Mouse (Mus musculus): ENCODE data around the gene Mob1a. TPM values are rescaled to one million over a fixed set of nuclear protein-coding genes. Genes with fewer than 3 reads are reported as not detected.

The Mob1a gene
- polyA plus RNA-seq, 1 experiment from 2014 or later = 78.5 TPM

DNA sequence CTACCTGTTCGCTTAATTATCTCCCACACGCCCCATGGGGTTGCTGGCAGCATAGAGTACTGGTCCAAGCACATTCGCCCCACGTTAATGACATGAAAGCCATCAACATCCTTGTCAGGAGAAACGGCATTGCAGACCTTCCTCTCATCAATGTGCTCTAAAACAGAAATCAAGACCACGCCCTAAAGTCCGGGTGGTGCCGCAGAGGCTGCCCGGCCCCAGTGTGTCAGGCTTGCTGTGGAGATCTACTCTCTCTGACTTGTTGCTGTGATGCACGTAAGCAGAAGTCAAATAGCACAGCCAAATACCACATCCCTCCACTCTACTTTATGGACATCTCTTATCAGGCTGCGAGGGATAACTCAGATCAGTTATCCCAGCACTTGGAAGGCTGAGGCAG, 14.6 kb upstream of the Mob1a start:
- DNase-seq (ENCODE audit: low spot score) = no peak
- Histone ChIP-seq H3K27me3 (replicated peaks; ENCODE audit: control insufficient read depth, insufficient read depth, low read length) (no peaks in the 10 kb centered on the region), H3K36me3 (ENCODE audit: control insufficient read depth, insufficient read depth, low read length) (peaks cover 42% of the 10 kb centered on the region), H3K4me2 (no peak overlapping the region), H3K4me1 (replicated peaks; ENCODE audit: control insufficient read depth, insufficient read depth, low read length) (peaks cover 39% of the 10 kb centered on the region), H3K4me3 (ENCODE audit: low read depth, low read length) (no peak overlapping the region), H3K27ac (ENCODE audit: low read depth, low read length) (no peak overlapping the region), H3K9ac (ENCODE audit: low read depth, low read length) (no peak overlapping the region), H3K9me3 (ENCODE audit: control insufficient read depth, low read length) (no peaks in the 10 kb centered on the region)
- no peak for ATAC-seq (replicated peaks; ENCODE audit: low FRiP score)
- WGBS = 85% methylated on average over 11 of the region's 11 CpGs

- Histone ChIP-seq H3K9me3 (ENCODE audit: control insufficient read depth, low read length) (no peaks in the 10 kb centered on the region), H3K27ac (ENCODE audit: low read depth, low read length) (peak overlapping the region; percentile 65; the same call in 1 of the 2 replicates), H3K4me1 (replicated peaks; ENCODE audit: control insufficient read depth, insufficient read depth, low read length) (peaks cover 43% of the 10 kb centered on the region), H3K9ac (ENCODE audit: low read depth, low read length) (no peak overlapping the region; the same call in 1 of the 2 replicates), H3K27me3 (replicated peaks; ENCODE audit: control insufficient read depth, insufficient read depth, low read length) (no peaks in the 10 kb centered on the region), H3K4me2 (peak overlapping the region; percentile 43), H3K4me3 (ENCODE audit: low read depth, low read length) (no peak overlapping the region), H3K36me3 (ENCODE audit: control insufficient read depth, insufficient read depth, low read length) (peaks cover 36% of the 10 kb centered on the region)
- ATAC-seq (replicated peaks; ENCODE audit: low FRiP score) (no peak), DNase-seq (ENCODE audit: low spot score) (no peak)
- 85% methylated on average over 7 of the region's 7 CpGs for WGBS
These were observed 13.8 kb upstream of the Mob1a start for GRCm38 (mm10) chr6:83312021-83312420.

DNA sequence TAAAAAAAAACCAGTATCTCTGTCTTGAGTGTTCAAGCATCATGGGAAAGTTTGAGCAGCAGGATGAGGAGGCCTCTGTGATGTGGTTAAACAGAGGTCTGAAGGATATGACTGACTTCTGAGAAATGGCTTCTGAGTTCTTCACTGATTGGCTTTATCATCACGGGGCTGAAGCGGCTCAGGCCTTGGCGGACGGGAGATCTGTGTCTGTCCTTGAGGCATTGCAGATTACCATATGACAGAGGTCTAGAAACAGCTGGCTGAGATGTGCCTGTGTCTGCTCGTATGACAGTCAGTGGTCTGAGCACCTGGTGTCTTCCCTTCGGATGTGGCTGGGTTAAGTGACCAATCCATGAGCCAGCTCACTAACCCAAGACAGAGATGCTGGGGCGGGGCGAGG, 13.3 kb upstream of the Mob1a start:
- peaks cover 34% of the 10 kb centered on the region for H3K36me3 ChIP-seq (ENCODE audit: control insufficient read depth, insufficient read depth, low read length)
- WGBS = 58% methylated on average over 8 of the region's 8 CpGs
- H3K4me1 ChIP-seq (replicated peaks; ENCODE audit: control insufficient read depth, insufficient read depth, low read length) = peaks cover 43% of the 10 kb centered on the region
- no peak overlapping the region for H3K9ac ChIP-seq (ENCODE audit: low read depth, low read length)
- ATAC-seq (replicated peaks; ENCODE audit: low FRiP score) = peak; percentile 80
- peak overlapping the region; percentile 2; the same call in 1 of the 2 replicates for H3K4me2 ChIP-seq
- H3K27me3 ChIP-seq (replicated peaks; ENCODE audit: control insufficient read depth, insufficient read depth, low read length) = no peaks in the 10 kb centered on the region
- H3K4me3 ChIP-seq (ENCODE audit: low read depth, low read length) = no peak overlapping the region
- H3K27ac ChIP-seq (ENCODE audit: low read depth, low read length) = peak overlapping the region; percentile 80
- no peak for DNase-seq (ENCODE audit: low spot score)
- H3K9me3 ChIP-seq (ENCODE audit: control insufficient read depth, low read length) = no peaks in the 10 kb centered on the region

- H3K4me3 ChIP-seq (ENCODE audit: low read depth, low read length) = peak overlapping the region; percentile 98
- no peaks in the 10 kb centered on the region for H3K27me3 ChIP-seq (replicated peaks; ENCODE audit: control insufficient read depth, insufficient read depth, low read length)
- H3K4me1 ChIP-seq (replicated peaks; ENCODE audit: control insufficient read depth, insufficient read depth, low read length) = peaks cover 43% of the 10 kb centered on the region
- H3K4me2 ChIP-seq = peak overlapping the region; percentile 88
- peak overlapping the region; percentile 5; the same call in 1 of the 2 replicates for H3K9ac ChIP-seq (ENCODE audit: low read depth, low read length)
- H3K27ac ChIP-seq (ENCODE audit: low read depth, low read length) = no peak overlapping the region
- H3K9me3 ChIP-seq (ENCODE audit: control insufficient read depth, low read length) = no peaks in the 10 kb centered on the region
- peaks cover 20% of the 10 kb centered on the region for H3K36me3 ChIP-seq (ENCODE audit: control insufficient read depth, insufficient read depth, low read length)
- no peak for DNase-seq (ENCODE audit: low spot score)
- no peak for ATAC-seq (replicated peaks; ENCODE audit: low FRiP score)
These were observed 10.5 kb upstream of the Mob1a start for GRCm38 (mm10) chr6:83315293-83315692.

DNA sequence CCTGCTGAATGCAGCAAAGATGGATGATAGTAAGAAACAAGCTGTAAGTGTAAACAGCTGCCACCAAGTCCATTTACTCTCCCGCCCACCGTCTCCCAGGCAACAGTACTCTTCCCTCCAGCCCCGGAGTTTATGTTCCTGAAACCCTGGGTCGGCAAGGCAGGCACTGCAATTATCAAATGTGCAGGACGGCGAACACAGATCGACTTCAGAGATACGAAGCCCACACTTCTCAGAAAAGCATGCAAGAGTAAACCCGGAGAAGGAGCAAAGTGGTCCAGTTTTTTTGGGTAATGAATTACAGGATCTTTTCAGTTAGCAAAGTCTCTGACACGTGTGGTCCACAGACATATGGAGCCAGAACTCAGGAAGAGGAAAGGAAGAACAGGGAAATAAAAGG, 9.8 kb upstream of the Mob1a start:
- Histone ChIP-seq H3K36me3 (ENCODE audit: control insufficient read depth, insufficient read depth, low read length) (peaks cover 15% of the 10 kb centered on the region), H3K9me3 (ENCODE audit: control insufficient read depth, low read length) (no peaks in the 10 kb centered on the region), H3K27me3 (replicated peaks; ENCODE audit: control insufficient read depth, insufficient read depth, low read length) (no peaks in the 10 kb centered on the region), H3K27ac (ENCODE audit: low read depth, low read length) (0 out of 2 replicates have a peak overlapping the region, but pooled peaks have one; percentile 81), H3K4me3 (ENCODE audit: low read depth, low read length) (peak overlapping the region; percentile 98), H3K9ac (ENCODE audit: low read depth, low read length) (peak overlapping the region; percentile 96; the same call in 1 of the 2 replicates), H3K4me1 (replicated peaks; ENCODE audit: control insufficient read depth, insufficient read depth, low read length) (peaks cover 43% of the 10 kb centered on the region), H3K4me2 (peak overlapping the region; percentile 88)
- ATAC-seq (replicated peaks; ENCODE audit: low FRiP score) = no peak
- DNase-seq (ENCODE audit: low spot score) = peak; percentile 58
- WGBS = 8% methylated on average over 10 of the region's 10 CpGs

DNA sequence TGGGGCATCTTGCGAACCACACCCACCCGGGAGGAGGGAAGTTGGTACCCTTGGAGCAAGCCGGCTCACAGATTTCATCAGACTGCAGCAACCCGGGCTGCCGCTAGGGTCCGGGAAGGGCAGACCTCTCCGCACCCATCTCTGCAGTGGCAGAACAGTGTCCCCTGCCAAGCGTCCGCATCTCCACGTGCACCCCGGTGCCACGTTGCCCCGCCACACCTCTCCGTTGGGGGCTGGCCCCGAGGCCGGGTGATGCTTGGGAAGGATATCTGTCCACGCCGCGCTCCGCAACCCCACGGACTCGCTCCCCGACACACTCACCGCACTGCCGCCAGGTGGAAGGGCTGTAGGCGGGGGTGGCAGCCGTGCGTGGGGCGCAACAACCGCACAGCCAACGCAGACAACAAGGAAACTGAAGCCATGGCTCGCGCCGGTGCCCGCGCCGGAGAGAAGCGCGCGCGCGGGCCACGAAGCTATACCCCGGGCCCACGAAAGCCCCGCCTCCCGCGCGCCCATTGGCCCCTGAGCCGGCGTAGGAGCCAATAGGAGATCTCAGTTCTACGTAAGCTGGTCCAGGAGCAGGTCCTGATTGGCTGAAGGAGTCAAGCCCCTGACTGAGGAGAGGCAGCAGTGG, 8.6 kb upstream of the Mob1a start:
- WGBS = under 1% methylated on average over 52 of the region's 52 CpGs
- Histone ChIP-seq H3K27me3 (replicated peaks; ENCODE audit: control insufficient read depth, insufficient read depth, low read length) (no peaks in the 10 kb centered on the region), H3K4me2 (peak overlapping the region; percentile 88), H3K4me3 (ENCODE audit: low read depth, low read length) (peak overlapping the region; percentile 98), H3K9me3 (ENCODE audit: control insufficient read depth, low read length) (no peaks in the 10 kb centered on the region), H3K36me3 (ENCODE audit: control insufficient read depth, insufficient read depth, low read length) (peaks cover 4% of the 10 kb centered on the region), H3K27ac (ENCODE audit: low read depth, low read length) (peak overlapping the region; percentile 81), H3K9ac (ENCODE audit: low read depth, low read length) (peak overlapping the region; percentile 96), H3K4me1 (replicated peaks; ENCODE audit: control insufficient read depth, insufficient read depth, low read length) (peaks cover 31% of the 10 kb centered on the region)
- peak; percentile 92 for ATAC-seq (replicated peaks; ENCODE audit: low FRiP score)
- DNase-seq (ENCODE audit: low spot score) = peak; percentile 84

GRCm38 (mm10) chr6:83321927-83322326, 3.9 kb upstream of the Mob1a start:
- Histone ChIP-seq H3K36me3 (ENCODE audit: control insufficient read depth, insufficient read depth, low read length) (no peaks in the 10 kb centered on the region), H3K4me3 (ENCODE audit: low read depth, low read length) (no peak overlapping the region), H3K4me1 (replicated peaks; ENCODE audit: control insufficient read depth, insufficient read depth, low read length) (peaks cover 8% of the 10 kb centered on the region), H3K27me3 (replicated peaks; ENCODE audit: control insufficient read depth, insufficient read depth, low read length) (no peaks in the 10 kb centered on the region), H3K9me3 (ENCODE audit: control insufficient read depth, low read length) (no peaks in the 10 kb centered on the region), H3K27ac (ENCODE audit: low read depth, low read length) (no peak overlapping the region), H3K9ac (ENCODE audit: low read depth, low read length) (no peak overlapping the region), H3K4me2 (no peak overlapping the region)
- ATAC-seq (replicated peaks; ENCODE audit: low FRiP score) (no peak), DNase-seq (ENCODE audit: low spot score) (no peak)
- WGBS = 78% methylated on average over 1 of the region's 1 CpGs

DNA sequence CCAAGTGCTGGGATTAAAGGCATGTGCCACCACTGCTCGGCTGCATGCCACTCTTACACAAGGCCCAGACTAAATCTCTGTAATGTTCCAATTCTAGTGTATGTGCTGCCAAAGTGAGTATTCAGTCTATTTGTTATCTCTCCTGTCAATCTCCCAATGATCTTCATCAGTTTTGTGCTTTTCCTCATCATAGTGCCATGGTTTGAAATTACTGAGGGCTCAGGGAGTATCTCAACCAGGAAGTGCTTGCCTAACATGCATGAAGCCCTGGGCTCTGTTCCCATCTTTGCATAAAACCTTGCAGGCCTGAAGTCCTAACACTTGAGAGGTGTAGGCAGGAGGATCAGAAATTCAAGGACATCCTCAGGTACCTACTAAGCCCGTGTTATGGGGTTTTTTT, 3.0 kb upstream of the Mob1a start:
- Histone ChIP-seq H3K4me3 (ENCODE audit: low read depth, low read length) (no peak overlapping the region), H3K36me3 (ENCODE audit: control insufficient read depth, insufficient read depth, low read length) (no peaks in the 10 kb centered on the region), H3K27me3 (replicated peaks; ENCODE audit: control insufficient read depth, insufficient read depth, low read length) (no peaks in the 10 kb centered on the region), H3K27ac (ENCODE audit: low read depth, low read length) (no peak overlapping the region), H3K4me1 (replicated peaks; ENCODE audit: control insufficient read depth, insufficient read depth, low read length) (peaks cover 13% of the 10 kb centered on the region), H3K9me3 (ENCODE audit: control insufficient read depth, low read length) (no peaks in the 10 kb centered on the region), H3K4me2 (no peak overlapping the region), H3K9ac (ENCODE audit: low read depth, low read length) (no peak overlapping the region)
- ATAC-seq (replicated peaks; ENCODE audit: low FRiP score) = no peak
- WGBS = 59% methylated on average over 2 of the region's 2 CpGs
- no peak for DNase-seq (ENCODE audit: low spot score)

All from liver, embryonic 11.5 days (tissue).